Mouse (Mus musculus) CH12F3 (cell line): ENCODE measurements around the gene Mrps30.
"Not testable (repeated sequence)": the region's sequence is repeated elsewhere in the genome, so short reads cannot be mapped to it uniquely, and the experiment has no call there.

Source experiments
- in situ Hi-C: fragments of 300-500 bp; cut with MboI; formaldehyde crosslinking; loops from 2 replicates; pipeline ENCODE4 v1.14.3; 2020; ENCODE audit warnings: low sequenced_read_pairs

The Mrps30 gene

GRCm38 (mm10) chr13:118386511-118387447 lies at the start of gene Mrps30, which contains the start of gene B430218F22Rik:
Gene Mrps30 (minus strand): TSS chr13:118387252.
Gene B430218F22Rik (plus strand): TSS chr13:118386630.
- in situ Hi-C loops, result no loop called here

- in situ Hi-C loops, result loop anchor here (25.0 kb wide), 1 partner anchor 941 kb away; no protein-coding TSS in a partner anchor
Observed at GRCm38 (mm10) chr13:118420847-118421246, 33.8 kb upstream of the Mrps30 start.

- in situ Hi-C loops, result loop anchor here (25.0 kb wide), 1 partner anchor 942 kb away; no protein-coding TSS in a partner anchor
Observed at GRCm38 (mm10) chr13:118420408-118420807, 33.4 kb upstream of the Mrps30 start.

GRCm38 (mm10) chr13:118418163-118418562 lies 31.1 kb upstream of the Mrps30 start:
- in situ Hi-C loops, result loop anchor here (25.0 kb wide), 1 partner anchor 944 kb away; no protein-coding TSS in a partner anchor

GRCm38 (mm10) chr13:118411297-118411992 lies 24.4 kb upstream of the Mrps30 start:
- in situ Hi-C loops, result loop anchor here (25.0 kb wide), 1 partner anchor 951 kb away; no protein-coding TSS in a partner anchor

- in situ Hi-C loops, result loop anchor here (10.0 to 25.0 kb wide), 2 partner anchors 191 to 959 kb away; no protein-coding TSS in a partner anchor
Observed at GRCm38 (mm10) chr13:118403544-118403943, 16.5 kb upstream of the Mrps30 start.

- in situ Hi-C loops, result loop anchor here (10.0 to 25.0 kb wide), 2 partner anchors 194 to 962 kb away; no protein-coding TSS in a partner anchor
Observed at GRCm38 (mm10) chr13:118400340-118400739, 13.3 kb upstream of the Mrps30 start.

GRCm38 (mm10) chr13:118395803-118396202 lies 8.8 kb upstream of the Mrps30 start:
- in situ Hi-C loops, result no loop called here

- in situ Hi-C loops, result not testable (repeated sequence)
Observed at GRCm38 (mm10) chr13:118387448-118387801, 373 bp upstream of the Mrps30 start.

- in situ Hi-C loops, result no loop called here
Observed at GRCm38 (mm10) chr13:118380381-118380780, 6.7 kb downstream of the Mrps30 start.

GRCm38 (mm10) chr13:118379155-118379554 lies 7.9 kb downstream of the Mrps30 start:
- in situ Hi-C loops, result no loop called here

- in situ Hi-C loops, result no loop called here
Observed at GRCm38 (mm10) chr13:118372871-118373270, 14.2 kb downstream of the Mrps30 start.

GRCm38 (mm10) chr13:118365774-118366173 lies 21.3 kb downstream of the Mrps30 start:
- in situ Hi-C loops, result no loop called here

GRCm38 (mm10) chr13:118363342-118363741 lies 23.7 kb downstream of the Mrps30 start:
- in situ Hi-C loops, result no loop called here

- in situ Hi-C loops, result no loop called here
Observed at GRCm38 (mm10) chr13:118350870-118351269, 36.2 kb downstream of the Mrps30 start.

GRCm38 (mm10) chr13:118350257-118350656 lies 36.8 kb downstream of the Mrps30 start:
- in situ Hi-C loops, result no loop called here
